Comparison of ENCODE assay signal across 14 mouse cellular contexts in the genomic region with DNA sequence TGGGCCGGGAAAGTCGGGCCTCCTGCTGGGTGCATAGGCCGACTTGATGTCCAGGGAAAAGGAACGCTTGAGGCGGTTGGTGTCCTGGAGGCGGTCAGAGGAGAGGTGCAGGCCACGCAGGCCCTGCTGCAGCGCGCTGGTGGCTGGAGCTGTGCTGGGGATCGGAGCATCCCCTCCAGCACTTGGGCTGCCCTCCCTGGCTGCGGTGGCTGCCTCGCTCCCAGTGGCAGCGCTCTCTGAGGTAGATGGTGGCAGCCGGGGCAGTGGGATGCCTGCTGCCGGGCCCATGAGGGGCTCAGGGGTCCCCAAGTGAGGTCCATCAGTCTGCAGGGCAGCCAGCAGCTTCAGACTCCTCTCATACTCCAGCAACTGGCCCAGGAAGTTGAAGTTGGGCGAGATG. TPM values are rescaled to one million over a fixed set of nuclear protein-coding genes. Genes with fewer than 3 reads are reported as not detected.
DNase-seq lines count a peak whose midpoint lies in the region; ATAC-seq and TF ChIP-seq lines count a peak whose summit lies in the region.
"Had no signal": no experiment of that assay in that cellular context is flagged by ENCODE, and none has a peak within 500 bp of the region (broad histone marks: within the 10 kb centered on the region; RNA-seq: fewer than 3 reads in every experiment).

No protein-coding gene starts in this region.

- H3K27ac ChIP-seq in heart, embryonic 10.5 days = 0 out of 2 replicates have a peak overlapping the region, but pooled peaks have one; percentile 13
- H3K27ac ChIP-seq in midbrain, embryonic 12.5 days (replicated peaks) = no peak overlapping the region
- H3K27ac ChIP-seq in midbrain, embryonic 16.5 days (ENCODE audit: low read length) = no peak overlapping the region
- peak overlapping the region; percentile 7; the same call in 1 of the 2 replicates for H3K27ac ChIP-seq in hindbrain, postnatal 0 days
- H3K27ac ChIP-seq: liver, embryonic 14.5 days had no signal

- H3K9me3 ChIP-seq in heart, embryonic 10.5 days = no peaks in the 10 kb centered on the region
- H3K9me3 ChIP-seq in midbrain, embryonic 12.5 days = no peaks in the 10 kb centered on the region
- no peaks in the 10 kb centered on the region for H3K9me3 ChIP-seq in midbrain, embryonic 16.5 days (replicated peaks; ENCODE audit: control insufficient read depth, low read length, poor library complexity, severe bottlenecking)
- no peaks in the 10 kb centered on the region for H3K9me3 ChIP-seq in hindbrain, postnatal 0 days (ENCODE audit: low read length)

- intact Hi-C loops in heart, postnatal 36 days (cut with DNase I) = no loop called here

- H3K4me1 ChIP-seq in heart, embryonic 10.5 days = peaks cover 23% of the 10 kb centered on the region
- peaks cover 20% of the 10 kb centered on the region for H3K4me1 ChIP-seq in midbrain, embryonic 12.5 days
- H3K4me1 ChIP-seq in midbrain, embryonic 16.5 days (ENCODE audit: control insufficient read depth, insufficient read depth, low read length) = no peaks in the 10 kb centered on the region; the same call in 1 of the 2 replicates
- H3K4me1 ChIP-seq in hindbrain, postnatal 0 days (ENCODE audit: insufficient read depth, low read length) = peaks cover 3% of the 10 kb centered on the region; the same call in 1 of the 2 replicates

- no peak for TF ChIP-seq CTCF in hindbrain, postnatal 0 days (IDR thresholded peaks at IDR 0.05; ENCODE audit: low read depth)

- peaks cover 92% of the 10 kb centered on the region for H3K27me3 ChIP-seq in heart, embryonic 10.5 days (ENCODE audit: insufficient read depth, poor library complexity, severe bottlenecking)
- H3K27me3 ChIP-seq in midbrain, embryonic 12.5 days = peaks cover 51% of the 10 kb centered on the region
- no peaks in the 10 kb centered on the region; the same call in 1 of the 2 replicates for H3K27me3 ChIP-seq in midbrain, embryonic 16.5 days (ENCODE audit: control insufficient read depth, insufficient read depth, low read depth, low read length)
- H3K27me3 ChIP-seq in hindbrain, postnatal 0 days (ENCODE audit: insufficient read depth, low read length) = no peaks in the 10 kb centered on the region
- H3K27me3 ChIP-seq: Patski had no signal

- peak overlapping the region; percentile 31 for H3K4me2 ChIP-seq in midbrain, embryonic 12.5 days (replicated peaks)
- no peak overlapping the region for H3K4me2 ChIP-seq in midbrain, embryonic 16.5 days (ENCODE audit: low read length)
- no peak overlapping the region for H3K4me2 ChIP-seq in hindbrain, postnatal 0 days (ENCODE audit: low read depth, low read length)

- WGBS in heart, embryonic 10.5 days = 22% methylated on average over 16 of the region's 16 CpGs
- WGBS in midbrain, embryonic 12.5 days = 32% methylated on average over 16 of the region's 16 CpGs
- 49% methylated on average over 16 of the region's 16 CpGs for WGBS in midbrain, embryonic 16.5 days
- WGBS in hindbrain, postnatal 0 days = 53% methylated on average over 13 of the region's 16 CpGs

- H3K9ac ChIP-seq in midbrain, embryonic 12.5 days (replicated peaks) = no peak overlapping the region
- no peak overlapping the region for H3K9ac ChIP-seq in midbrain, embryonic 16.5 days (ENCODE audit: low read depth, low read length)
- peak overlapping the region; percentile 13; the same call in 1 of the 2 replicates for H3K9ac ChIP-seq in hindbrain, postnatal 0 days (replicated peaks; ENCODE audit: low read length)
- H3K9ac ChIP-seq: liver, embryonic 14.5 days had no signal

- H3K4me3 ChIP-seq in heart, embryonic 10.5 days = peak overlapping the region; percentile 48
- no peak overlapping the region for H3K4me3 ChIP-seq in midbrain, embryonic 12.5 days
- no peak overlapping the region for H3K4me3 ChIP-seq in midbrain, embryonic 16.5 days (ENCODE audit: low read depth, low read length)
- H3K4me3 ChIP-seq in hindbrain, postnatal 0 days (ENCODE audit: low read length) = no peak overlapping the region

- ATAC-seq in midbrain, embryonic 12.5 days (ENCODE audit: low FRiP score, low read depth) = no peak
- no peak for ATAC-seq in midbrain, embryonic 16.5 days
- no peak for ATAC-seq in hindbrain, postnatal 0 days
- ATAC-seq: Patski had no signal

- DNase-seq in heart, embryonic 10.5 days (ENCODE audit: low spot score) = no peak
- no peak for DNase-seq in heart, postnatal 36 days
- no peak for DNase-seq in hindbrain, postnatal 0 days (ENCODE audit: low spot score)
- no peak for DNase-seq in urinary bladder, postnatal 25 days (ENCODE audit: low spot score)
- DNase-seq in cerebellum, postnatal 4 days (ENCODE audit: low spot score in 2 of 2) = no peak
- no peak for DNase-seq in cerebellum, adult 11-12 months
- DNase-seq: adrenal gland, postnatal 36 days; thymus, postnatal 25 days had no signal

- peaks cover 40% of the 10 kb centered on the region for H3K36me3 ChIP-seq in heart, embryonic 10.5 days
- H3K36me3 ChIP-seq in midbrain, embryonic 12.5 days = peaks cover 81% of the 10 kb centered on the region
- H3K36me3 ChIP-seq in midbrain, embryonic 16.5 days (ENCODE audit: control insufficient read depth, insufficient read depth, low read length) = peaks cover 55% of the 10 kb centered on the region
- peaks cover 35% of the 10 kb centered on the region for H3K36me3 ChIP-seq in hindbrain, postnatal 0 days (ENCODE audit: insufficient read depth, low read length)

RNA-seq across cellular contexts. Expression of a gene that starts 13.0 kb away (rescaled TPM):
- 5.3 and 9.0 TPM in 2 replicates for polyA plus RNA-seq in heart, embryonic 10.5 days (2016; fragmentation: Nextera tagmentation; extraction: Ambion mirVana)
- total RNA-seq in heart, postnatal 36 days (2021) = 10 to 100 TPM; 33.2 to 46.2 TPM
- 41.5 and 44.3 TPM in 2 replicates for polyA plus RNA-seq in midbrain, embryonic 12.5 days (2016; fragmentation: Nextera tagmentation; extraction: Ambion mirVana)
- 113 and 128 TPM in 2 replicates for polyA plus RNA-seq in midbrain, embryonic 16.5 days (2015; fragmentation: Nextera tagmentation; extraction: Ambion mirVana)
- total RNA-seq in hindbrain, postnatal 0 days (2014; rRNA removed) = 129 and 133 TPM in 2 replicates
- 86.2 and 94.6 TPM in 2 replicates for polyA plus RNA-seq in hindbrain, postnatal 0 days (2015; fragmentation: Nextera tagmentation; extraction: Ambion mirVana)

RNA-seq across cellular contexts. Expression of a gene that starts 21.7 kb away (rescaled TPM):
- polyA plus RNA-seq in heart, embryonic 10.5 days (2016; fragmentation: Nextera tagmentation; extraction: Ambion mirVana) = 52.4 and 54.9 TPM in 2 replicates
- total RNA-seq in heart, postnatal 36 days (2021) = 10 to 100 TPM; 43.6 to 43.8 TPM
- 50.6 and 50.9 TPM in 2 replicates for polyA plus RNA-seq in midbrain, embryonic 12.5 days (2016; fragmentation: Nextera tagmentation; extraction: Ambion mirVana)
- 47.5 and 50.3 TPM in 2 replicates for polyA plus RNA-seq in midbrain, embryonic 16.5 days (2015; fragmentation: Nextera tagmentation; extraction: Ambion mirVana)
- 41.1 and 45.5 TPM in 2 replicates for total RNA-seq in hindbrain, postnatal 0 days (2014; rRNA removed)
- polyA plus RNA-seq in hindbrain, postnatal 0 days (2015; fragmentation: Nextera tagmentation; extraction: Ambion mirVana) = 43.4 and 44.1 TPM in 2 replicates

RNA-seq across cellular contexts. Expression of a gene that starts 37.9 kb away (rescaled TPM):
- polyA plus RNA-seq in heart, embryonic 10.5 days (2016; fragmentation: Nextera tagmentation; extraction: Ambion mirVana) = not detected in 2 replicates
- not detected for total RNA-seq in heart, postnatal 36 days (2021)
- polyA plus RNA-seq in midbrain, embryonic 12.5 days (2016; fragmentation: Nextera tagmentation; extraction: Ambion mirVana) = not detected in 2 replicates
- polyA plus RNA-seq in midbrain, embryonic 16.5 days (2015; fragmentation: Nextera tagmentation; extraction: Ambion mirVana) = 0.30 TPM in 1 of 2 replicates, not detected in the other
- total RNA-seq in hindbrain, postnatal 0 days (2014; rRNA removed) = not detected in 2 replicates
- polyA plus RNA-seq in hindbrain, postnatal 0 days (2015; fragmentation: Nextera tagmentation; extraction: Ambion mirVana) = not detected in 2 replicates
- total RNA-seq: adrenal gland, postnatal 36 days; gastrocnemius, postnatal 4 days had no signal
- polyA plus RNA-seq: C2C12; liver, embryonic 14.5 days; Patski had no signal

RNA-seq across cellular contexts. Expression of a gene that starts 53.2 kb away (rescaled TPM):
- polyA plus RNA-seq in heart, embryonic 10.5 days (2016; fragmentation: Nextera tagmentation; extraction: Ambion mirVana) = not detected in 2 replicates
- not detected for total RNA-seq in heart, postnatal 36 days (2021)
- not detected in 2 replicates for polyA plus RNA-seq in midbrain, embryonic 12.5 days (2016; fragmentation: Nextera tagmentation; extraction: Ambion mirVana)
- polyA plus RNA-seq in midbrain, embryonic 16.5 days (2015; fragmentation: Nextera tagmentation; extraction: Ambion mirVana) = not detected in 2 replicates
- total RNA-seq in hindbrain, postnatal 0 days (2014; rRNA removed) = not detected in 2 replicates
- polyA plus RNA-seq in hindbrain, postnatal 0 days (2015; fragmentation: Nextera tagmentation; extraction: Ambion mirVana) = not detected in 2 replicates
- total RNA-seq: adrenal gland, postnatal 36 days; gastrocnemius, postnatal 4 days had no signal
- polyA plus RNA-seq: C2C12; liver, embryonic 14.5 days; Patski had no signal

Comparison
In these comparisons a context has a peak if more than half of its experiments do, and no peak if none do; other contexts are left out.
1. H3K27ac ChIP-seq: peak in heart, embryonic 10.5 days (single experiment) and hindbrain, postnatal 0 days (single experiment); none in midbrain, embryonic 12.5 days (single experiment) and midbrain, embryonic 16.5 days (single experiment).